Mouse (Mus musculus) erythroblast, adult 5-6 weeks (primary cell): Measurements from ENCODE around the gene Nms. TPM values are rescaled to one million over a fixed set of nuclear protein-coding genes. Genes with fewer than 3 reads are reported as not detected.

Source experiments
- ATAC-seq: replicated peaks from 2 replicates; pipeline ENCODE4 v1.8.0; 2016; ENCODE audit warnings: moderate number of reproducible peaks, mild to moderate bottlenecking, moderate TSS enrichment, inconsistent platforms; ENCODE audit not compliant: poor library complexity, low FRiP score, severe bottlenecking
- total RNA-seq, 2 experiments: library from RNA; stranded (forward) in 1 of 2; stranded (reverse) in 1 of 2; fragments of 150-400 nt in 1 of 2; fragments of 200-764, 138-1000 nt in 1 of 2; gene quantifications; 2 replicates each; pipeline versions ENCODE4 v1.2.3 to v1.2.4; 2015 to 2017; ENCODE audit warnings: low replicate concordance in 2 of 2

Nms gene
- not detected in 2 replicates for total RNA-seq (2015; ENCODE audit: low replicate concordance)
- total RNA-seq (2017; ENCODE audit: low replicate concordance): not detected in 2 replicates

DNA sequence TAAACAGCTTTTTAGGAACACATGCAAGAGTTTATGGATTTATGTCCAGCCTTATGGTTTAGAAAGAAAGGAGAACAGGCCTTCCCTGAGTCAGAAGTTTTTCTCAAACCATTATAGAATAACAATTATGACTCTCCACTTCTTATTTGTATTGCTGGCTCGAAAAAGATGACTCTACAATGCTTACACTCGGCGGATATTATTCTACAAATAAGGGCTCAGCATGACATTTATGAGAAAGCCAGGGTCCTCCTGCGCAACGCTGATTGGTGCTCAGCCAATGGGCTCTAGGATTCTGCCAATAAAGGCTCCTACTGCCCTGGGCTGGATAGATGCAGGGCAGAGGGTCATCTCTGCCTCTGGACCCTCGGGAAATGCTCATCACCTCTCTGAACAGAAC, at the start of gene Nms:
Gene Nms (plus strand): TSS at position 301 of the 400 bp plus-strand sequence.
- ATAC-seq: no peak

DNA sequence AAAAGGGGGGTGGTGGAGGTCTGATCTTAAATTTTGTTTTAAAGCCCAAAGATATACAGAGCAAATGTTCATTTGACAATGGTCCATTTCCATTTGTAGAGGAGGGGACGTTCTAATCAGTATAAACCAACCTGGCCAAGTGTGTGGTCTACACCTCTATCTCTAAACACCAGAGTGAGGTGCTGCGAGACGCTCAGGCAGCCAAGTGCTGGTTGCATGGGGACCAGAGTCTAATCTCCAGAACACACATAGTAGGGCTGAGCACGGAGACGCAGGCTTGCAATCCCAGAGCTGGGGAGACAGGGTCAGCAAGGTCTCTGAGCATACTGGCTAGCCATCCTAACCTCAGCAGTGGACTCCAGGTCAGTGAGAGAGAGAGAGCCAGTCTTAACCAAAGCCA, 47.5 kb upstream of the Nms start:
- peak; percentile 96 for ATAC-seq

DNA sequence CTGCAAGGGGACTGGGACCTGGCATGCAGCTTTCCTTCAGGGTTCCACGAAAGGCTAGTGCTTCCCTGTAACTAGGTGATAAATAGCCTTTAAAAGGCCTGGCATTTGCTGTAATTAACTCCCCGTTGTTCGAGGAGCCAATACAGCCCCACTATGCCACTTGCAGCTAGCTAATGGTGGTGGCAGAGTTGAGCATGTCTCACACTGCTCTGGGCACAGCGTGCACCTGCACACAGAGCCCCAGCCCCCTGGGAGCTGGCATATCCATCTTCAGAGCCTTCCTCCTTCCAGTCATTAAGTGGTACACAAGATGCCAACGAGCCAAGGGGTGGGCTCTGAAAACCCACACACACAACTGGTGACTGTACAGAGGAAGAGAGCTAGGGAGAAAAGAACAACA, 45.9 kb upstream of the Nms start:
- ATAC-seq: no peak

DNA sequence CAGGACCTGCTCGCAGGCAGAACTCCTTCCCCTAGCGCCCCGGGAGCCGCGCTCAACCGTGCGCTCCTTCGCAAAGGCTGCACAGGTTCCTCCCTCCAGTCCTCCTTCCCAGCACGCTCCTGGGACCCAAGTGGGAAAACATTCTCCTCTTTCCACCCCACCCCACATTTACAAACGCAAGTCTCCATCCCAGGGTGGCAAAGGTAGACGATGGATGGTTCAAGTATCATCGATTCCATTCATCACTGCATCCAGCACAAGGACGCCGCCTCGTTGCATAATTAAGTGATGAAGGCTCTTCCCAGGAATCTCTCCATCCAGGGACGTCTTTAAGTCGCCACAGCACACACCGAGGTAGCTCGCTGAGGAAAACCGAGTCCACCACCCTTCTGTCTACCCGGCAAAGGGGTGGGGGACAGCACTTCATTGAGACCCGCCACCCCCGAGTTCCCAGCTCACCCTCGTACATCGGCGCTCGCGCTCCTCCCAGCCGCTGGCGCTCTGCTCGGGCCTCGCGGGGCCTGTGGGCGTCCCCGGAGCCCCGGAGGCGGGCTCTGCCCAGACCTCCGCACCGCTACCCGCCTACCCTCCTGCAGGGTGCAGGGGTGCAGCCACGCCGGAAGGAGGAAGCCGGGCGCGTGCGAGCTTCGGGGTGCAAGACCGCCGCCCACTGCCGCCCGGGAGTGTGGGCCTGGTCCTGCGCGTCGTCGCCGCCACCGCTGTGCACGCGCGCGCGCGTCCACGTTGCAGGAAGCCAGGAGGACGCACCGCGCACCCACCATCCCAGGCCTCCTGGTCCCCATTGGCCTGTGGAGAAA, 41.3 kb upstream of the Nms start, which contains the start of gene Chst10:
Gene Chst10 (minus strand): TSS at position 731 of the 818 bp plus-strand sequence.
- ATAC-seq: peak; percentile 87

DNA sequence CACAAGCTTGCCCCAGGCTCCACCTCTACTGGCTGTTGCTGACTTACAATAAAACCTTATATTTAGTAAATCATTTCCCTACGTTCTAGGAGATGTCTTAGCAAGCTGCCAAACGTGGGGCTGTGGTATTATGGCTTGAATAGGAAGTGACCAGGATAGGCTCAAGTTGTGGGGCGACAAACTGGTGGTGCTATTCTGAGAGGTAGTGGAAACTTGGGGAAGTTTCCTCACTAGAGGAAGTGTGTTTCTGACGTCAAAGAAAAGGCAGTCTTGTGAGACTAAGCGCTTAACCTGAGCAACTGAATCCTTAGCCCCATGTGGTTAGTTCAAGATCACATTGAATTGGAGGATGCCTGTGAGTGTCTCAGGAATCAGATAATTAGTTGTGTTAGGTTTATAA, 36.4 kb upstream of the Nms start:
- no peak for ATAC-seq

DNA sequence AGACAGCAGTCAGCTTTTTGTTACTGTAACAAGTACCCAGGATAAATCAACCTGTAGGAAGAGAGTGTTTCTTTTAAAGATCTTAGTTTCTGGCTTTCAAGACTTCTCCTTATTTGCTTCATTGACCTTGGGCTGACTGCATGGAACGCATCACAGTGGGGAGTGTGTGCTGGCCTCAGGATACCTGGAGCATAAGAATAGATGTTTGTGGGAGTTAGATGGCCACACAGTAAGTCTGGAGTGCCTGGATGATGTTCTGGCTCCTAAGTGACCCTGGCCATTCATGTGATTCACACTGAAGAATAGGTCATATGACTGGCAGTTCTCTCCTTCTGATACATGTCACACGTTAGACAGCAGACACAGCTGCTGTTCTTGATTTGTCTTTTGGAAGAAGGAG, 35.0 kb upstream of the Nms start:
- no peak for ATAC-seq

DNA sequence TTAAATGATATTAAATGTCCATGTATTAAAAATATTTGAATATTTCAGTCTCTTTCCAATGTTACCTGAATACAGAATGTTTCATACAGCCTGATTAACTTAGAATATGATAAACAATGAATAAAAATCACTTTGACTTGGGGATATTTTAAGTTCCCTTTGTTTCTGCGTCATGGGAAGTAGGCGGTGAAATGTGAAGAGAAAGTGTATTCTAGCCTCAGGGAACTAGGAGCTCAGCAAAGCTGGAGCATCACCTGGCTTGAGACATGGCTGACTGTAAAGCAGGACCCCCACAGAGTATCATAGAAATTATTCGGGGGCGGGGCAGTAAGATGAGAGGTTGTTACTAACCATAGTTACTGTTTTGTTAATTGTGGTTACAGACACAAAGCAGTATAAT, 10.0 kb upstream of the Nms start:
- no peak for ATAC-seq

DNA sequence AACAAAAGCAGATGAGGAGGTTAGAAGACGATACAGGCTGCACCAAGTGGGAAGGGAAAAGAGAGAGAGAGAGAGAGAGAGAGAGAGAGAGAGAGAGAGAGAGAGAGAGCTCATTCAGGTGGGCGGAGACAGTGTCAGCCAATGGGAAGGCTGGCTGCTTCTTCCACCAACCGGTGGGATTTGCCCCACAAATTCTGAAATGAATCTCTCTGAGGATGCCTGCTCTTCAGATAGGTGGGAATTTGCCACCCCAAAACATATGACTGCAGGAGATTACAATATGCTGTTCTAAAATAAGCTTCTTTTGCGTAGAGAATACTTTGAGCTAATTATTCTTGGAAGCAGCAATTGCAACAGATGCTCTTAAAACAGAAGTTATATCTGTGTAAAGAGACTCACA, 9.5 kb upstream of the Nms start:
- no peak for ATAC-seq

DNA sequence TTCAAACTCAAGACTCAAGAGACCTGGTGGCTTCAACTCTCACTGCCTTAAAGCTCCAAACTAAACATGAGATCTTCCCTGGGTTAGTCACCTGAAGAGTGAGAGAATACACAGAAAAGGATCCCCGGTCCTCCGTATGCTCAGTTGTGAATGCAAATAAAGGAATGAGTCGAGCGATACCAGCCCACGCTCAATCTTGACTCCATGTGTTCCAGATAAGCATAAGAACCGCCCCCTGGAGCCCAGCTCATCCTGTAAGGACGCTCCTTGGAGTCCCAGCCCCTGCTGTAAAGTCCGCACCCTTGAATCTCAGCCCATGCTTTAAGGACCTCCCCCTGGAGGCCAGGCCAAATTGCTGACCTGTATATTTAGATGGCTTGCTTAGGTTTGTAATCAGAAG, 8.2 kb upstream of the Nms start:
- no peak for ATAC-seq

DNA sequence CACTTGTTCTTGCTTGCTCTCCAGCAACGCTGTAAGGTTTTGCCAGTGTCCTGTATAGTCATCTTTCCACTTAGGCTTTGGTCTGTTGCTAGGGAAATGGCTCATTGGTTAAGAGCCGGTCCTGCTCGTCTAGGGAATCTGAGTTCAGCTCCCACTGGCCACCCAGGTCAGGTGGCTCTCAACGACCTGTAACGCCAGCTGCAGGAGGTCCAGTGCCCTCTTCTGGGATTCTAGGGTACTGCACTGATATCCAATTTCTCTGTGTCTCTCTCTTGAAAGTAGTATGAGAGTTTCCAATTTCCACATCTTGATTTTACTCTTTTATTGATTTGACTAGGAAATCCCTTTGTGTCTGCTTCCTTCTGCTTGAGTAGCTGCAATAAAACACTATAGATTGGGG, 4.3 kb upstream of the Nms start:
- 0 out of 2 replicates have a peak, but pooled peaks have one; percentile 46 for ATAC-seq

DNA sequence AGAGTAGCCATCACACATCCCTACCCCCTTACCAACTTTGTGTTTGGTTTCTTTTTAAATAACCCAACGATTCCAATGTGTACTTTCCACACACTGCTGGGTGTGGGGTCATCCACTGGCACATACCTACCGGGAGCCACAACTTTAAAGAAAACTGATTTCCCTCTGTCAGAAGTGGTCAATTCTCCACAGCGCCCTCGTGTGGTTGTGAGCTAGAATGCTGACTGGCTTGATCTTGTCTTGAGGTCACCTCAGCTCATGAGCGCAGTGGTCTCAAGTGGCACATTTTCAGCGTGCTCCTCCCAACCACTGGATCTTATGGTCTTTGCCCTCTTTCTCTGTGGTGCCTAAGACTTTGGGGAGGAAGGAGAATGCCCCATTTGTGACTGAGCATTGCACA, 2.2 kb upstream of the Nms start:
- ATAC-seq: peak; percentile 75

DNA sequence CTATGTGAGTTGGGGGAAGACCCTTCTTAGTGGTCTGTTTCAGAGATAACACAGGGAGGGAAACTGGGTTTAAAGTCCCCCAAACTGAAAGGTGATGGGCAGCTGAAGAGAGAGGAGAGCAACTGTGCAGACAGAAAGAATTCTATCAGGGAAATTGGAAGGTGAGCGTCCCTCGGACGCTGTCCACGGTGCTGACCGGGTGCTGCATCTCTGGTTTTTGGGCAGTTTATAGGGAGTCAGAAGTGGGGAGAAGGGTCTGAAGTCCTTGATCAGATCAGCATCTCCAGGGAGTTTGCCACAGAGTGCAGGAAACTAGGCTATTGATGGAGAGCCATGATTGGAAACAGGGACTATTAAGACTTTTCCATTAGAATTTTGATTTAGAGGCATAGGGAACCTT, 659 bp downstream of the Nms start:
- ATAC-seq: no peak

DNA sequence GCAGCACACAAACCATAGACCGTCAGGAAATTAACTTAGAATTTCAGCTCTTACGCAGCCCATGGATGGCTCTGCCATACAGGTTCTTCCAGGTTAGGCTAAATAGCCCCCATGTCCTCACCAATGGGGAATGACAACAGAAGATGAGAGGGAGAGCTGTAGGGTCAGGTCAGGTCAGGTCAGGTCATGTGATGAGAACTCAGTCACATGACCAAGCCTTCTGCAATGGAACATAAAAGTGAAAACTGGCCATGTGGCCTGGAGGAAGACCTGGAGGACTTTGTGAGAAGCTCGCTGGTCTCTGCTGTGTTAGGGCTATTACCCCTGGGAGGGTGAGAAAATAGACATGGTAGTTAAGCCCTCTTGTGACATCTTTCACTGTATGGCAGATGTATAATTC, 17.5 kb downstream of the Nms start:
- no peak for ATAC-seq

DNA sequence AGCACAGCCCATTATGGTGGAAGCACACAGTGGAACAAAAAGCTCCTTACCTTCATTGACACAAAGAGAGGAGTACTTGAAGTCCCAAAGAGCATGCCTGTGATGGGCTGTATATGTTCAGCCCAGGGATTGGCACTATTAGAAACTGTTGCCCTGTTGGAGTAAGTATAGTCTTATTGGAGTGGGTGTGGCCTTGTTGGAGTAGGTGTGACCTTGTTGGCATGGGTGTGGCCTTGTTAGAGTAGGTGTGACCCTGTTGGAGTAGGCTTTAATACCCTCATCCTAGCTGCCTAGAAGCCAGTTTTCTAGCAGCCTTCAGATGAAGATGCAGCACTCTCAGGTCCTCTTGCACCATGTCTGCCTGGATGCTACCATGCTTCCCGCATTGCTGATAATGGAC, 30.2 kb downstream of the Nms start:
- no peak for ATAC-seq

DNA sequence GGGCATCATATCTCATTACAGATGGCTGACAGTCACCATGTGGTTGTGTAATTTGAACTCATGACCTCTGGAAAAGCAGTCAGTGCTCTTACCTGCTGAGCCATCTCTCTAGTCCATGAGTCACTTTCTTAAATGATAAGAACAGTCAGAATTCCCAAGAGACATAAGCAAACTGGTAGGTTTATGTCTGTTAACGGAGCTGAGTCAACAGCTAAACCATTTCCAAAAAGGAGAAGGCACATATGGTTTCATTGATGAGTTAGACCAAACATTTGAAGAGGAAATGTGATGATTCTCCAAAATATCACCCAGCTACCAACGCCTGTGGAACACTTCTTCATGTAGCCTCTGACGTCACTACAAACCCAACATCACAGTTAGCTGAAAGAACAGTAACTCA, 32.8 kb downstream of the Nms start:
- no peak for ATAC-seq

DNA sequence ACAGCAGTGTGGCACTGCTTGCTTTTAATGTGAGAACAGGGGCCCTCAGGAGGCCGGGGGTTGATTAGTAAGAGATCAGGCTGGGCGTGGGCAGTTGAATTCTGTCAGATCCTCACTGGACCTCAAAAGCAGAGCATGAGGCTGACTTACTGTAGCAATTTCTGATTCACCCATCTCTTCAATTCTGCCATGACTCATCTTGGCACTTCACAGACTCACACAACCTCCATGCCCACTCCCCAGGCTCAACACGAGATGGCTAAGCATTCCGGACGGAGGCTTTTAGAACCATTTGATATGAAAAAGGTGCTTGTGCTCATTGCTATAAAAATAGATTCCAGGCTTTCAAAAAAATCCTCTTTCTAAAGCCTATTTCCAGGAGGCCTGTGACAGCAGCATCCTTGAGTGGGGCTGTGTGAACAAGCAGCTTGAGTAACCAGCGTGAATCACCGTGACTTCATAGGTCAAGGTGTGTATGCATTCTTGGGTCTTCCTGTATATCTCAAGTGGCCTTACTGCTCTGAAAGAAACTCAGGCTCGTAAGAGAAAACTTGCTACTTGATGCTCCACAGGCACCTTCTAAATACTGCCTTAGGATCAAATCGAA, 34.1 kb downstream of the Nms start:
- ATAC-seq: no peak

DNA sequence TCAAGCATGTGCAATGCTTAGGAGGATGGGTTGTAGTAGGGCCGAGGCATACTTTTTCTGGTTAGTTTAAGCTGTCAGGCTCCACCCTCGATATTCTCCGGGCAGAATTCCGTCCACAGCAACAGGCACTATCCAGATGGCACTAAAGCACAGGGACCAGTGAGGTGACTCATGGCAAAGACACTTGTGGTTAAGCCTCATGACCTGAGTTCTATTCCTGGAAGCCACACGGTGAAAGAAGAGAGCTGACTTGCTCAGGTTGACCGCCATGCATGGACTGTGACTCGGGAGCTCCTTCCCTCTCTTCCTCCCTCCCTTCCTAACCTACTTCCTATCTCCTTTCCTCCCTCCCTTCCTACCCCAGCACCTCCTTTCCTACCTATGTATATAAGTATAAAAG, 41.0 kb downstream of the Nms start:
- ATAC-seq: no peak

DNA sequence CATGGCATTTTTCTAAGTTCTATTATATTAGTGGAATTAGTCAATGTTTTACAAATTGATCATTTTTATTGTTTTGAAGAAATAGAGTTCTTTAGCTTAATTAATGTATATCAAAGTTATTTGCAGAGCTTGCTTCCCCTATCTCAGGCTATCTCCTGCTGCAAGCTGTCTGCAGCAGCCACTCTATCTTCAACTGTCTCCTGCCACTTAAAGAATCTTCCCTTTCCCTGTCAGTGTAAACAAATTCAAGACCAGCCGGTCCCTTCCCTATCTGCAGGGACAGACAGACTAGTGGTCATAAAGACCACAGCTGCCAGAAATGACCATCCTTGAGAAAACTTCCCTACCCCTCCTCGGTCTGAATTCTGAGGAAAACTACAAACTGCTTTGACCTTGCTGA, 44.9 kb downstream of the Nms start:
- no peak for ATAC-seq

DNA sequence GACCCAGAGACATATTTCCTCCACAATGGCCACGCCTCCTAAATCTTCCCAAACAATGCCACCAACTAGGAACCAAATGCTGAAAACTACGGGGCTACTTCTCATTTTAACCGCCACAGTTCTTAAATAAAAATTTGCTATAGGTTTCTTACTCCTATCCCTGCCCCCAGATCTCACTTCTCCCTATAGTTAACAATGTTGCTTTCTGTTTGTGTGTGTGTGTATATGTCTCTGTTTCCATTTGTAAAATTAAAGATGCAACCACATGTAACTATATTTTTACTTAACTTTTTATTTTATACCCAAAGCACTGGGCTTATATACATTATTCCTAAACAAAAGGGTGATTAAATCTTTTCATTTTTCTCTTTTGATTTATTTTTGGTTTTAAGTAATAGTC, 46.4 kb downstream of the Nms start, which contains the start of gene Pdcl3:
Gene Pdcl3 (plus strand): TSS at position 301 of the 400 bp plus-strand sequence.
- ATAC-seq: no peak

DNA sequence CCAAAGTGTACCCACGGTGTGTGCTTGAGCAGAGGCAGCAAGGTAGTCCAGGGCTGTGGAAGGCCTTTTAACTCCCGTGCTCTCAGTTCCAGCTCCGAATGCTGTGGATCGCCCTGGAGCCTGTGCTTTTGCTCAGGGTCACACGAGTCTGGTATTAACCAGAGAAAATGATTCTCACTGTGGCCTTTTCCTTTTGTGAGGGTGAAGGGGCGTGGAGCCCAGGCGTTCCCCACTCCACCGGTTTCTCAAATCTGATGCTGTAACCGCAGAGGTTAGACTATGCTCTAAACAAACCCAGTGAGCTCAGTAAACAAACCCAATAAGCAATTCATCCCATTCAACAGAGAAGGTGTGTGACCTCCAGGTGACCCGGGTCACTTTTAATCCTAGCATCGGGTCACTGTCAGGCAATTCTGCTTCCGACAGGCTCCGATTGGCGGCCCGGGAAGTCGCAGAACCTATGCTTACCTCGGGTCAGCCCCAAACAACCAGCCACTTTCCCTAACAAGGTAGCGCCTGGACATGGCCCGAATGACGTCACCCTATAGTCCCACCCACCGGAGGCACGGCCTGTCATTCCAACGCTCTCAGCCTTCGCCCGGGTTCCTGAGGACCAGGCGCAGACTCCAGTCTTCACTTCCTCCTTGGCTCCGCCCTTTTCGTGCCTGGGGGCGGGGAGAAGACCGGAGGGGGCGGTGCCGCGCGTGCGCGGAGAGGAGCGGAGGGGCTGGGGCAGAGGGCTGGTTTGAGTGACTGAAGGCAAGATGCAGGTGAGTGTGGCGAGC, 48.3 kb downstream of the Nms start:
- peak; percentile 98 for ATAC-seq

DNA sequence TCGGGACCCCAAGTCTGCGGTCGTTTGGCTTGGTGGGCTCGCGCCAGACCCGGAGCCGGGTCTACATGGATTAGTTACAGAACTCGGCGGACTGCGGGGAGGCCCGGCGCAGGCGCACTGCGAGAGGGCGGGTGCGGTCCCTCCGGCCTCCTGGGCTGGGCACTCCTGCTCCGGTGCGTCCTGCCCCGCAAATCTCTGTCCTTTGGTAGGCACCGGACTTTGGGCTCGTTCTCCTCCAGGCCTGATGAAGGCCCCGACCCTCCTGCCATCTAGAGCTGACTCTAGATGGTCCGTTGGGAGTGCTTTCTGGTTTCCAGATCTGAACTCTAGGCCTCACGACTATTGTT, 48.9 kb downstream of the Nms start:
- peak; percentile 88 for ATAC-seq
